Mouse (Mus musculus): ENCODE measurements around the gene Arhgef39. TPM values are rescaled to one million over a fixed set of nuclear protein-coding genes. Genes with fewer than 3 reads are reported as not detected.
"Not testable (repeated sequence)": the region's sequence is repeated elsewhere in the genome, so short reads cannot be mapped to it uniquely, and the experiment has no call there.

The Arhgef39 gene
- polyA plus RNA-seq, 1 experiment: 2.7 TPM

- 0 out of 2 replicates have a peak, but pooled peaks have one; percentile 4 for TF ChIP-seq CTCF (IDR thresholded peaks at IDR 0.05; ENCODE audit: extremely low read depth, insufficient read depth, low read length)
- TF ChIP-seq POLR2A (IDR thresholded peaks at IDR 0.05; ENCODE audit: extremely low read depth, insufficient read depth, low read length): no peak
- peak overlapping the region; percentile 42; the same call in 1 of the 2 replicates for H3K4me3 ChIP-seq (ENCODE audit: insufficient read depth, low read length)
Measured at GRCm38 (mm10) chr4:43498983-43499382, 512 bp downstream of the Arhgef39 start.

GRCm38 (mm10) chr4:43497946-43498345 lies 1.5 kb downstream of the Arhgef39 start:
- H3K27ac ChIP-seq (ENCODE audit: insufficient read depth, low read length): no peak overlapping the region
- H3K4me1 ChIP-seq (ENCODE audit: control insufficient read depth, insufficient read depth, low read length): no peaks in the 10 kb centered on the region
- H3K4me3 ChIP-seq (ENCODE audit: insufficient read depth, low read length): no peak overlapping the region
- no peak for TF ChIP-seq CTCF (IDR thresholded peaks at IDR 0.05; ENCODE audit: extremely low read depth, insufficient read depth, low read length)
- TF ChIP-seq POLR2A (IDR thresholded peaks at IDR 0.05; ENCODE audit: extremely low read depth, insufficient read depth, low read length): no peak

More at GRCm38 (mm10) chr4:43498983-43499382, 512 bp downstream of the Arhgef39 start:
- Histone ChIP-seq H3K27ac (ENCODE audit: insufficient read depth, low read length) (no peak overlapping the region), H3K4me1 (ENCODE audit: control insufficient read depth, insufficient read depth, low read length) (no peaks in the 10 kb centered on the region)

- TF ChIP-seq POLR2A (IDR thresholded peaks at IDR 0.05; ENCODE audit: extremely low read depth, insufficient read depth, low read length): no peak
- Histone ChIP-seq H3K27ac (ENCODE audit: insufficient read depth, low read length) (no peak overlapping the region), H3K4me3 (ENCODE audit: insufficient read depth, low read length) (no peak overlapping the region), H3K4me1 (ENCODE audit: control insufficient read depth, insufficient read depth, low read length) (no peaks in the 10 kb centered on the region)
Measured at GRCm38 (mm10) chr4:43497405-43497804, 2.1 kb downstream of the Arhgef39 start.

- TF ChIP-seq POLR2A (IDR thresholded peaks at IDR 0.05; ENCODE audit: extremely low read depth, insufficient read depth, low read length) (no peak), CTCF (IDR thresholded peaks at IDR 0.05; ENCODE audit: extremely low read depth, insufficient read depth, low read length) (no peak)
- Histone ChIP-seq H3K4me1 (ENCODE audit: control insufficient read depth, insufficient read depth, low read length) (no peaks in the 10 kb centered on the region), H3K4me3 (ENCODE audit: insufficient read depth, low read length) (no peak overlapping the region), H3K27ac (ENCODE audit: insufficient read depth, low read length) (no peak overlapping the region)
Measured at GRCm38 (mm10) chr4:43496587-43496986, 2.9 kb downstream of the Arhgef39 start.

- TF ChIP-seq CTCF (IDR thresholded peaks at IDR 0.05; ENCODE audit: extremely low read depth, insufficient read depth, low read length) (no peak), POLR2A (IDR thresholded peaks at IDR 0.05; ENCODE audit: extremely low read depth, insufficient read depth, low read length) (no peak)
- H3K4me3 ChIP-seq (ENCODE audit: insufficient read depth, low read length): peak overlapping the region; percentile 80
- no peaks in the 10 kb centered on the region for H3K4me1 ChIP-seq (ENCODE audit: control insufficient read depth, insufficient read depth, low read length)
- H3K27ac ChIP-seq (ENCODE audit: insufficient read depth, low read length): no peak overlapping the region
Measured at GRCm38 (mm10) chr4:43493846-43494240, 5.7 kb downstream of the Arhgef39 start.

- H3K4me1 ChIP-seq (ENCODE audit: control insufficient read depth, insufficient read depth, low read length): no peaks in the 10 kb centered on the region
- H3K4me3 ChIP-seq (ENCODE audit: insufficient read depth, low read length): peak overlapping the region; percentile 80
- TF ChIP-seq POLR2A (IDR thresholded peaks at IDR 0.05; ENCODE audit: extremely low read depth, insufficient read depth, low read length) (peak; percentile 96), CTCF (IDR thresholded peaks at IDR 0.05; ENCODE audit: extremely low read depth, insufficient read depth, low read length) (no peak)
- H3K27ac ChIP-seq (ENCODE audit: insufficient read depth, low read length): peak overlapping the region; percentile 25; the same call in 1 of the 2 replicates
Measured at GRCm38 (mm10) chr4:43493186-43493845, 6.2 kb downstream of the Arhgef39 start.

- no peak for TF ChIP-seq CTCF (IDR thresholded peaks at IDR 0.05; ENCODE audit: extremely low read depth, insufficient read depth, low read length)
- TF ChIP-seq POLR2A (IDR thresholded peaks at IDR 0.05; ENCODE audit: extremely low read depth, insufficient read depth, low read length): no peak
- peak within 1 kb of the TSS; percentile 25; the same call in 1 of the 2 replicates for H3K27ac ChIP-seq (ENCODE audit: insufficient read depth, low read length)
- no peaks in the 10 kb centered on the region for H3K4me1 ChIP-seq (ENCODE audit: control insufficient read depth, insufficient read depth, low read length)
- H3K4me3 ChIP-seq (ENCODE audit: insufficient read depth, low read length): peak within 1 kb of the TSS; percentile 80
Measured at GRCm38 (mm10) chr4:43492821-43493185, 6.7 kb downstream of the Arhgef39 start, which contains the start of gene Ccdc107. Gene Ccdc107 (plus strand): TSS chr4:43492900.

- TF ChIP-seq CTCF (IDR thresholded peaks at IDR 0.05; ENCODE audit: extremely low read depth, insufficient read depth, low read length) (no peak), POLR2A (IDR thresholded peaks at IDR 0.05; ENCODE audit: extremely low read depth, insufficient read depth, low read length) (no peak)
- Histone ChIP-seq H3K4me1 (ENCODE audit: control insufficient read depth, insufficient read depth, low read length) (no peaks in the 10 kb centered on the region), H3K4me3 (ENCODE audit: insufficient read depth, low read length) (no peak overlapping the region), H3K27ac (ENCODE audit: insufficient read depth, low read length) (no peak overlapping the region)
Measured at GRCm38 (mm10) chr4:43492101-43492820, 7.2 kb downstream of the Arhgef39 start.

GRCm38 (mm10) chr4:43490801-43491200 lies 8.7 kb downstream of the Arhgef39 start:
- Histone ChIP-seq H3K4me3 (ENCODE audit: insufficient read depth, low read length) (no peak overlapping the region), H3K27ac (ENCODE audit: insufficient read depth, low read length) (no peak overlapping the region), H3K4me1 (ENCODE audit: control insufficient read depth, insufficient read depth, low read length) (no peaks in the 10 kb centered on the region)
- no peak for TF ChIP-seq POLR2A (IDR thresholded peaks at IDR 0.05; ENCODE audit: extremely low read depth, insufficient read depth, low read length)
- TF ChIP-seq CTCF (IDR thresholded peaks at IDR 0.05; ENCODE audit: extremely low read depth, insufficient read depth, low read length): no peak

GRCm38 (mm10) chr4:43489611-43490010 lies 9.9 kb downstream of the Arhgef39 start:
- Histone ChIP-seq H3K4me1 (ENCODE audit: control insufficient read depth, insufficient read depth, low read length) (no peaks in the 10 kb centered on the region), H3K27ac (ENCODE audit: insufficient read depth, low read length) (no peak overlapping the region), H3K4me3 (ENCODE audit: insufficient read depth, low read length) (no peak overlapping the region)
- TF ChIP-seq POLR2A (IDR thresholded peaks at IDR 0.05; ENCODE audit: extremely low read depth, insufficient read depth, low read length) (no peak), CTCF (IDR thresholded peaks at IDR 0.05; ENCODE audit: extremely low read depth, insufficient read depth, low read length) (no peak)

GRCm38 (mm10) chr4:43485666-43486065 lies 13.8 kb downstream of the Arhgef39 start:
- not testable (repeated sequence) for H3K4me3 ChIP-seq (ENCODE audit: insufficient read depth, low read length); H3K27ac ChIP-seq (ENCODE audit: insufficient read depth, low read length); H3K4me1 ChIP-seq (ENCODE audit: control insufficient read depth, insufficient read depth, low read length)

Data from cortical plate, adult 2 months (tissue).